Comparison of ENCODE assay signal across 11 mouse cellular contexts in genomic region chr7:97391293-97392078, GRCm38 (mm10). TPM values are rescaled to one million over a fixed set of nuclear protein-coding genes. Genes with fewer than 3 reads are reported as not detected.
DNase-seq lines count a peak whose midpoint lies in the region; ATAC-seq lines count a peak whose summit lies in the region.
"Had no signal": no experiment of that assay in that cellular context is flagged by ENCODE, and none has a peak within 500 bp of the region (broad histone marks: within the 10 kb centered on the region; RNA-seq: fewer than 3 reads in every experiment).

No protein-coding gene starts in this region.

- H3K27ac ChIP-seq in heart, embryonic 12.5 days (ENCODE audit: poor library complexity, severe bottlenecking), result no peak overlapping the region; the same call in 1 of the 2 replicates
- peak overlapping the region; percentile 30; the same call in 1 of the 2 replicates for H3K27ac ChIP-seq in hindbrain, embryonic 12.5 days
- H3K27ac ChIP-seq in midbrain, embryonic 13.5 days, result 0 out of 2 replicates have a peak overlapping the region, but pooled peaks have one; percentile 19
- H3K27ac ChIP-seq: kidney, embryonic 15.5 days; liver, embryonic 13.5 days had no signal

- no peaks in the 10 kb centered on the region for H3K27me3 ChIP-seq in heart, embryonic 12.5 days (replicated peaks)
- no peaks in the 10 kb centered on the region for H3K27me3 ChIP-seq in hindbrain, embryonic 12.5 days
- no peaks in the 10 kb centered on the region for H3K27me3 ChIP-seq in midbrain, embryonic 13.5 days
- H3K27me3 ChIP-seq: kidney, embryonic 15.5 days; liver, embryonic 13.5 days had no signal

- 76% methylated on average over 13 of the region's 13 CpGs for WGBS in heart, embryonic 12.5 days
- 68% methylated on average over 13 of the region's 13 CpGs for WGBS in hindbrain, embryonic 12.5 days
- WGBS in midbrain, embryonic 13.5 days, result 78% methylated on average over 13 of the region's 13 CpGs

- peak; percentile 51 to 56 for DNase-seq in heart, adult 18-20 months
- peak; percentile 23 for DNase-seq in MN1 (ENCODE audit: low spot score)
- DNase-seq in embryo, embryonic 9.5 days (ENCODE audit: extremely low spot score), result no peak
- DNase-seq in gastrocnemius, postnatal 36 days, result no peak
- no peak for DNase-seq in left cerebral cortex, postnatal 10 days (ENCODE audit: extremely low spot score in 1 of 2, low spot score in 2 of 2)
- DNase-seq: cerebellum, postnatal 36 days; liver, embryonic 13.5 days had no signal

- H3K4me3 ChIP-seq in heart, embryonic 12.5 days, result no peak overlapping the region
- H3K4me3 ChIP-seq in hindbrain, embryonic 12.5 days, result no peak overlapping the region
- H3K4me3 ChIP-seq in midbrain, embryonic 13.5 days (replicated peaks), result no peak overlapping the region
- H3K4me3 ChIP-seq: kidney, embryonic 15.5 days; liver, embryonic 13.5 days had no signal

- H3K9ac ChIP-seq in heart, embryonic 12.5 days, result no peak overlapping the region
- H3K9ac ChIP-seq in hindbrain, embryonic 12.5 days, result no peak overlapping the region; the same call in 1 of the 2 replicates
- H3K9ac ChIP-seq in midbrain, embryonic 13.5 days (replicated peaks), result no peak overlapping the region
- H3K9ac ChIP-seq: kidney, embryonic 15.5 days; liver, embryonic 13.5 days had no signal

- peaks cover 63% of the 10 kb centered on the region for H3K36me3 ChIP-seq in heart, embryonic 12.5 days
- peaks cover 45% of the 10 kb centered on the region for H3K36me3 ChIP-seq in hindbrain, embryonic 12.5 days
- peaks cover 57% of the 10 kb centered on the region for H3K36me3 ChIP-seq in midbrain, embryonic 13.5 days

- H3K9me3 ChIP-seq in heart, embryonic 12.5 days (replicated peaks), result no peaks in the 10 kb centered on the region
- no peaks in the 10 kb centered on the region for H3K9me3 ChIP-seq in hindbrain, embryonic 12.5 days (replicated peaks)
- no peaks in the 10 kb centered on the region for H3K9me3 ChIP-seq in midbrain, embryonic 13.5 days
- H3K9me3 ChIP-seq: kidney, embryonic 15.5 days; liver, embryonic 13.5 days had no signal

- H3K4me2 ChIP-seq in heart, embryonic 12.5 days, result no peak overlapping the region
- no peak overlapping the region for H3K4me2 ChIP-seq in hindbrain, embryonic 12.5 days (replicated peaks)
- H3K4me2 ChIP-seq in midbrain, embryonic 13.5 days (replicated peaks), result no peak overlapping the region
- H3K4me2 ChIP-seq: kidney, embryonic 15.5 days; liver, embryonic 13.5 days had no signal

- H3K4me1 ChIP-seq in heart, embryonic 12.5 days (replicated peaks), result no peaks in the 10 kb centered on the region
- H3K4me1 ChIP-seq in hindbrain, embryonic 12.5 days, result no peaks in the 10 kb centered on the region; the same call in 1 of the 2 replicates
- 0 out of 2 replicates have a peak, but pooled peaks cover 5% of the 10 kb centered on the region for H3K4me1 ChIP-seq in midbrain, embryonic 13.5 days (replicated peaks)
- H3K4me1 ChIP-seq: kidney, embryonic 15.5 days; liver, embryonic 13.5 days had no signal

- ATAC-seq in heart, embryonic 12.5 days (ENCODE audit: insufficient number of reproducible peaks, low FRiP score), result no peak
- ATAC-seq in hindbrain, embryonic 12.5 days (ENCODE audit: low FRiP score), result peak; percentile 91
- ATAC-seq in midbrain, embryonic 13.5 days, result peak; percentile 91

- intact Hi-C loops in gastrocnemius, postnatal 36 days (cut with DNase I), result no loop called here
- intact Hi-C loops in left cerebral cortex, postnatal 10 days (cut with DNase I), result no loop called here

RNA-seq across cellular contexts. Expression of gene Ndufc2, which starts 8.3 kb away (rescaled TPM):
- total RNA-seq in heart, adult 18-20 months (2021), result 100 to 1,000 TPM; 548 to 551 TPM
- polyA plus RNA-seq in heart, embryonic 12.5 days (2016; fragmentation: Nextera tagmentation; extraction: Ambion mirVana), result 580 TPM in 2 replicates
- 350 and 364 TPM in 2 replicates for polyA plus RNA-seq in hindbrain, embryonic 12.5 days (2016; fragmentation: Nextera tagmentation; extraction: Ambion mirVana)
- 395 and 403 TPM in 2 replicates for polyA plus RNA-seq in midbrain, embryonic 13.5 days (2015; fragmentation: Nextera tagmentation; extraction: Ambion mirVana)
- 100 to 1,000 TPM; 297 to 299 TPM for total RNA-seq in gastrocnemius, postnatal 36 days (2021)
- total RNA-seq in left cerebral cortex, postnatal 10 days (2021), result 100 to 1,000 TPM; 254 to 277 TPM

RNA-seq across cellular contexts. Expression of gene Alg8, which starts 20.1 kb away (rescaled TPM):
- total RNA-seq in heart, adult 18-20 months (2021), result 1 to 10 TPM; 4.4 to 4.8 TPM
- 35.0 and 38.7 TPM in 2 replicates for polyA plus RNA-seq in heart, embryonic 12.5 days (2016; fragmentation: Nextera tagmentation; extraction: Ambion mirVana)
- 27.6 and 28.1 TPM in 2 replicates for polyA plus RNA-seq in hindbrain, embryonic 12.5 days (2016; fragmentation: Nextera tagmentation; extraction: Ambion mirVana)
- polyA plus RNA-seq in midbrain, embryonic 13.5 days (2015; fragmentation: Nextera tagmentation; extraction: Ambion mirVana), result 19.5 and 22.2 TPM in 2 replicates
- 1 to 10 TPM; 3.0 to 3.4 TPM for total RNA-seq in gastrocnemius, postnatal 36 days (2021)
- total RNA-seq in left cerebral cortex, postnatal 10 days (2021), result 10 to 100 TPM in 1 of 2 experiments, 1 to 10 TPM in 1; 9.5 to 12.2 TPM

RNA-seq across cellular contexts. Expression of gene Thrsp, which starts 26.0 kb away (rescaled TPM):
- 100 to 1,000 TPM in 1 of 2 experiments, 10 to 100 TPM in 1; 73.2 to 181 TPM for total RNA-seq in heart, adult 18-20 months (2021)
- polyA plus RNA-seq in heart, embryonic 12.5 days (2016; fragmentation: Nextera tagmentation; extraction: Ambion mirVana), result 0.34 and 0.63 TPM in 2 replicates
- 0.72 and 0.81 TPM in 2 replicates for polyA plus RNA-seq in hindbrain, embryonic 12.5 days (2016; fragmentation: Nextera tagmentation; extraction: Ambion mirVana)
- 0.81 and 0.89 TPM in 2 replicates for polyA plus RNA-seq in midbrain, embryonic 13.5 days (2015; fragmentation: Nextera tagmentation; extraction: Ambion mirVana)
- 10 to 100 TPM; 15.4 to 23.9 TPM for total RNA-seq in gastrocnemius, postnatal 36 days (2021)
- 1 to 10 TPM; 4.7 to 8.4 TPM for total RNA-seq in left cerebral cortex, postnatal 10 days (2021)
- polyA plus RNA-seq: liver, embryonic 13.5 days had no signal

RNA-seq across cellular contexts. Expression of gene Kctd21, which starts 59.4 kb away (rescaled TPM):
- 1 to 10 TPM; 4.1 to 4.9 TPM for total RNA-seq in heart, adult 18-20 months (2021)
- 4.0 and 4.9 TPM in 2 replicates for polyA plus RNA-seq in heart, embryonic 12.5 days (2016; fragmentation: Nextera tagmentation; extraction: Ambion mirVana)
- 6.3 and 7.7 TPM in 2 replicates for polyA plus RNA-seq in hindbrain, embryonic 12.5 days (2016; fragmentation: Nextera tagmentation; extraction: Ambion mirVana)
- 6.9 and 8.3 TPM in 2 replicates for polyA plus RNA-seq in midbrain, embryonic 13.5 days (2015; fragmentation: Nextera tagmentation; extraction: Ambion mirVana)
- 1 to 10 TPM; 2.6 to 3.1 TPM for total RNA-seq in gastrocnemius, postnatal 36 days (2021)
- 1 to 10 TPM; 7.4 to 7.6 TPM for total RNA-seq in left cerebral cortex, postnatal 10 days (2021)

RNA-seq across cellular contexts. Expression of gene Kctd14, which starts 59.6 kb away (rescaled TPM):
- total RNA-seq in heart, adult 18-20 months (2021), result under 1 TPM; 0.37 to 0.69 TPM
- 0.24 and 0.96 TPM in 2 replicates for polyA plus RNA-seq in heart, embryonic 12.5 days (2016; fragmentation: Nextera tagmentation; extraction: Ambion mirVana)
- polyA plus RNA-seq in hindbrain, embryonic 12.5 days (2016; fragmentation: Nextera tagmentation; extraction: Ambion mirVana), result 1.8 and 2.3 TPM in 2 replicates
- 1.5 and 1.6 TPM in 2 replicates for polyA plus RNA-seq in midbrain, embryonic 13.5 days (2015; fragmentation: Nextera tagmentation; extraction: Ambion mirVana)
- not detected for total RNA-seq in gastrocnemius, postnatal 36 days (2021)
- 1 to 10 TPM; 2.3 to 2.7 TPM for total RNA-seq in left cerebral cortex, postnatal 10 days (2021)

Comparison
In these comparisons a context has a peak if more than half of its experiments do, and no peak if none do; other contexts are left out.
1. DNase-seq: peak in heart, adult 18-20 months (2 of 2) and MN1 (single experiment); none in embryo, embryonic 9.5 days (single experiment), gastrocnemius, postnatal 36 days (0 of 2) and left cerebral cortex, postnatal 10 days (0 of 2).